Mouse (Mus musculus) myocyte (in vitro differentiated cells): ENCODE data around the gene Ms4a7.

Experiments
- CEBPB ChIP-seq: IDR thresholded peaks from 2 replicates; pipeline ENCODE4 v1.6.1; 2011; ENCODE audit warnings: mild to moderate bottlenecking, moderate library complexity; ENCODE audit not compliant: poor library complexity, insufficient read depth, severe bottlenecking
- E2F4 ChIP-seq: IDR thresholded peaks from one replicate; pipeline ENCODE4 v1.6.1; 2011; ENCODE audit warnings: mild to moderate bottlenecking, control low read depth, moderate library complexity; ENCODE audit not compliant: insufficient read depth
- MAX ChIP-seq: IDR thresholded peaks from one replicate; pipeline ENCODE4 v1.6.1; 2011; ENCODE audit warnings: low read depth, mild to moderate bottlenecking, control low read depth
- MYOG ChIP-seq, 3 experiments: IDR thresholded peaks; one replicate each; pipeline ENCODE4 v1.6.1; 2011; ENCODE audit warnings: control low read depth in 2 of 3, low read depth in 2 of 3, mild to moderate bottlenecking in 2 of 3; ENCODE audit not compliant: insufficient read length in 2 of 3, control insufficient read depth in 1 of 3, insufficient read depth in 1 of 3
- POLR2A ChIP-seq: IDR thresholded peaks from one replicate; pipeline ENCODE4 v1.6.1; 2011; ENCODE audit warnings: low read depth, mild to moderate bottlenecking, control low read depth, moderate library complexity; ENCODE audit not compliant: insufficient read length
- POLR2AphosphoS2 ChIP-seq: IDR thresholded peaks from one replicate; pipeline ENCODE4 v1.6.1; 2011; ENCODE audit warnings: low read depth, control low read depth; ENCODE audit not compliant: insufficient read length
- SRF ChIP-seq: IDR thresholded peaks from one replicate; pipeline ENCODE4 v1.6.1; 2011; ENCODE audit warnings: low read depth; ENCODE audit not compliant: control insufficient read depth, insufficient read length
- USF1 ChIP-seq: IDR thresholded peaks from one replicate; pipeline ENCODE4 v1.6.1; 2011; ENCODE audit warnings: low read depth, mild to moderate bottlenecking, control low read depth, moderate library complexity

DNA sequence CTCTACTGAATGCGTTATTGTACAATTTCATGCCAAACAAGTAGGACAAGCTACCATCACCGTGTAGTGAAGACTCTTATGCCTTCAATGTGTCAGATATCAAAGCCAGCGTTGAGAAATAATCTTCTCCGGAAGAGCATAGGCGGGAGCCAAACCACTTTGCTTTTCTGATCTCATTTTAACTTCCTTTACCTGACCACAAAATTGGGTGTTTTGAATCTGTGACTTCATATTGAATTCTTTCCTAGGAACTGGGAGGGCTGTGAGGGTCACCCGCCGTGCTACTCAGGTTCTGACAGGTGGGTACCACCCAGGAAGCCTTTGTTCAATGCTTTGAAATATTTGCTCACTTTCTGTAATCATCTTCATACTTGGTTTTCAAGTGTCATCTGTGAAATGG is 19.8 kb upstream of the Ms4a7 start:
- TF ChIP-seq POLR2A: no peak
- no peak for TF ChIP-seq USF1
- TF ChIP-seq MAX: no peak
- no peak for TF ChIP-seq POLR2AphosphoS2
- TF ChIP-seq MYOG (IDR thresholded peaks at IDR 0.05; ENCODE audit: control insufficient read depth in 1 of 3, insufficient read depth in 1 of 3, insufficient read length in 2 of 3, low read depth in 2 of 3): no peak
- no peak for TF ChIP-seq CEBPB
- no peak for TF ChIP-seq SRF
- TF ChIP-seq E2F4: no peak
